Mouse (Mus musculus): ENCODE measurements around the gene Pecam1. TPM values are rescaled to one million over a fixed set of nuclear protein-coding genes. Genes with fewer than 3 reads are reported as not detected.
A peak's percentile ranks its signal among the peaks of the same experiment; 100 is the strongest.
"Not testable (repeated sequence)": the region's sequence is repeated elsewhere in the genome, so short reads cannot be mapped to it uniquely, and the experiment has no call there.

Gene Pecam1
- polyA plus RNA-seq, 1 experiment from 2014 or later = 14.8 TPM

DNA sequence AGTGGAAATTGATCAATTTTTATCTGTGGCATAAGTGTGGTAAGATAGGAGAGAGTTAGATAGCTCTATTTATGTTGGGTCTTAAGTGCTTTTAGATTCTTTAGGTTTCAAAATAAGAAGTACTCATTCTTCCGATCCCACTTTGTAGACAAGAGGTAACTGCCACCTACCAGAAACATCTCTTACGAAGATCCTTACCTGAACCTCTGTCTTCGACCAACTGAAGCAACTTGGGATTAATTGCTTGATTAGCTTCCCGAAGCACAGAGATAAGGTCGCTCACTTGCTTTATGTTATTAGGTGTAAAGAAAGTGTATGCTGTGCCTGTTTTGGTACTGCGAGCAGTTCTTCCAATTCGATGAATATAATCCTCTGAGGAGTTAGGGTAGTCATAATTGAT lies 31.8 kb upstream of the Pecam1 start:
- H3K9me3 ChIP-seq; ATAC-seq (ENCODE audit: low FRiP score); H3K27me3 ChIP-seq; H3K9ac ChIP-seq; H3K4me2 ChIP-seq; H3K27ac ChIP-seq; H3K4me3 ChIP-seq (replicated peaks): not testable (repeated sequence)
- H3K4me1 ChIP-seq = peaks cover 31% of the 10 kb centered on the region
- whole genome bisulfite sequencing = 92% methylated on average over 7 of the region's 7 CpGs
- H3K36me3 ChIP-seq (replicated peaks) = peaks cover 60% of the 10 kb centered on the region

DNA sequence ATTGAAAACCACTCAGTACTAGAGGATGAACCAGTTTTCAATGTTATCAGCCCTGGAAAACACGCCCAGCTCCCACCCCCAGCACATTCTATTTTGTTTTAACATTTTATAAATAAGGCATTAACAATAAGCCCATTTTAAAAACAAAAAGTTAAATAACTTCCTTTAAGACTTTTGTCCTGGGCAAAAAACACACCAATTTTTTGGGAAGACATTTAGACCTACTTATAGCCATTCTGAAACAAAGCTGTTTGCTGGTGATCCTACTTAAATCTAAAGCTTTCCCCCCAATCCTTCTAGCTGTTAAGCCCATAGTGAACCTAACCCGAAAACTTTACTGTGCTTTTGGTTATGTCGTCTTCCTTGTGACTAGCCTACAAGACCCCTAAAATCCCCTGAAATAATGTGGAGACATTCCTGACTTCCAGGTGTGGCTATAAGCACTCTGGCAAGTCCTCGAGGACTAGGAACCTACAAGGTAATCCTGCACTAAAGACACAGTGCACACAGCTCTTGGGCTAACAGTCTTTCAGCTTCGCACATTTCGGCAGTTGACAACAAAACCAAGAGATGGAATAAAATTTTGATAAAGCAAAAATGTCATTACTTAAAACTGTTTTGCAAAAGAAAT lies 30.3 kb upstream of the Pecam1 start:
- H3K4me2 ChIP-seq = no peak overlapping the region
- peaks cover 60% of the 10 kb centered on the region for H3K36me3 ChIP-seq (replicated peaks)
- no peaks in the 10 kb centered on the region for H3K9me3 ChIP-seq
- H3K27me3 ChIP-seq = no peaks in the 10 kb centered on the region
- H3K4me1 ChIP-seq = peaks cover 25% of the 10 kb centered on the region
- WGBS = 77% methylated on average over 6 of the region's 6 CpGs
- no peak overlapping the region for H3K9ac ChIP-seq
- ATAC-seq (ENCODE audit: low FRiP score) = no peak
- H3K27ac ChIP-seq = 0 out of 2 replicates have a peak overlapping the region, but pooled peaks have one; percentile 19
- no peak overlapping the region for H3K4me3 ChIP-seq (replicated peaks)

DNA sequence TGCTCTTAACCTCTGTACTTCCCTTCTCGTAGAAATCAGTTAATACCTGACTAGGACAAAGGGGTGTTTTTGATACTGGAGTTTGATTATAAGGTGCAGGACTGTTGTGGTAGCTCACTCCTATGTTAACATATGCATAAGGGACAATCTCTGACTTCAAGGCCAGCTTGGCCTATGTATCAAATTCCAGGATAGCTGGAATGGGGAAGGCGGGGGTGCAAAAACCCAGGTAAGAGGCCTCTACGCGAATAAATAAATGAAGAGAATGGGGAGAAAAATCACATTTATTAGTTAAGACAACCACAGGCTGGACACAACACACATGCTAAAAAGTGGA lies 29.6 kb upstream of the Pecam1 start:
- H3K4me2 ChIP-seq = peak overlapping the region; percentile 71
- H3K4me3 ChIP-seq (replicated peaks) = no peak overlapping the region
- 69% methylated on average over 4 of the region's 4 CpGs for WGBS
- ATAC-seq (ENCODE audit: low FRiP score) = no peak; the same call in 1 of the 2 replicates
- peaks cover 60% of the 10 kb centered on the region for H3K36me3 ChIP-seq (replicated peaks)
- no peak overlapping the region for H3K9ac ChIP-seq
- no peaks in the 10 kb centered on the region for H3K27me3 ChIP-seq
- peaks cover 18% of the 10 kb centered on the region for H3K4me1 ChIP-seq
- no peaks in the 10 kb centered on the region for H3K9me3 ChIP-seq
- H3K27ac ChIP-seq = peak overlapping the region; percentile 92

DNA sequence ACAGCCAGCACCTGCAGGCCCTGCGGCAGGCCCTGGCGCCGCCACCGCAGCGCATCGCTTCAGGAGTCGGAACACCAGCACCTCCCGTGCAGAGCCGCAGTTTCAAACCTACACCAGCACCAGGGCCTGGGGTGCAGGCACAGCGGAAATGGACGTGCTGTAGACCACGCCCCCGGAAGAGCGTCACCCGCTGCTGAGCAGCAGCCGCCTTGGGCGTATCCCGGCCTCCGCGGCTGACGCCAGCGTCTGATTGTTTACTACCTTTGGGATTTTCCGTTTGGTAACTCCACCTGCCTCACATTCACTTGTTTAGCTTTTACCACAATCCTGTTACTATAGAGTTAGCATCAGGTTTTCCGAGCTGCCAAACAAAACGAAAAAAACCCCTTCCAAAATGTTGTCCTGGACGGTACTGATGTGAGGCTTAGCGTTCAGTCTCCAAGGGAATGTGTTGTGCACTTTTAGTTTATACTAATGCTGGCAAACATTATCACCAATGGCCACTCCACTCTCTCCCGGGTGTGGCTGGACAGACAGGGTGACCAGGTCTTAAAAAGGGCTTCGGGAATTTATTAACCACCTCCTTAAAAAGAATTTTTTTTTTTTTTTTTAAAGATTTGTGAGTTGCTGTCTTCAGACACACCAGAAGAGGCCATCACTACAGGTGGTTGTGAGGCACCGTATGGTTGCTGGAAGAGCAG lies 29.1 kb upstream of the Pecam1 start, which contains the start of gene Polg2:
Polg2 (minus strand) TSS at position 150 of the 701 bp plus-strand sequence.
- 3% methylated on average over 30 of the region's 30 CpGs for WGBS
- peaks cover 60% of the 10 kb centered on the region for H3K36me3 ChIP-seq (replicated peaks)
- peak within 1 kb of the TSS; percentile 92 for H3K27ac ChIP-seq
- H3K4me3 ChIP-seq (replicated peaks) = peak within 1 kb of the TSS; percentile 65
- H3K9me3 ChIP-seq = no peaks in the 10 kb centered on the region
- peaks cover 18% of the 10 kb centered on the region for H3K4me1 ChIP-seq
- no peaks in the 10 kb centered on the region for H3K27me3 ChIP-seq
- H3K9ac ChIP-seq = peak within 1 kb of the TSS; percentile 77
- peak; percentile 98 for ATAC-seq (ENCODE audit: low FRiP score)
- H3K4me2 ChIP-seq = peak within 1 kb of the TSS; percentile 71

DNA sequence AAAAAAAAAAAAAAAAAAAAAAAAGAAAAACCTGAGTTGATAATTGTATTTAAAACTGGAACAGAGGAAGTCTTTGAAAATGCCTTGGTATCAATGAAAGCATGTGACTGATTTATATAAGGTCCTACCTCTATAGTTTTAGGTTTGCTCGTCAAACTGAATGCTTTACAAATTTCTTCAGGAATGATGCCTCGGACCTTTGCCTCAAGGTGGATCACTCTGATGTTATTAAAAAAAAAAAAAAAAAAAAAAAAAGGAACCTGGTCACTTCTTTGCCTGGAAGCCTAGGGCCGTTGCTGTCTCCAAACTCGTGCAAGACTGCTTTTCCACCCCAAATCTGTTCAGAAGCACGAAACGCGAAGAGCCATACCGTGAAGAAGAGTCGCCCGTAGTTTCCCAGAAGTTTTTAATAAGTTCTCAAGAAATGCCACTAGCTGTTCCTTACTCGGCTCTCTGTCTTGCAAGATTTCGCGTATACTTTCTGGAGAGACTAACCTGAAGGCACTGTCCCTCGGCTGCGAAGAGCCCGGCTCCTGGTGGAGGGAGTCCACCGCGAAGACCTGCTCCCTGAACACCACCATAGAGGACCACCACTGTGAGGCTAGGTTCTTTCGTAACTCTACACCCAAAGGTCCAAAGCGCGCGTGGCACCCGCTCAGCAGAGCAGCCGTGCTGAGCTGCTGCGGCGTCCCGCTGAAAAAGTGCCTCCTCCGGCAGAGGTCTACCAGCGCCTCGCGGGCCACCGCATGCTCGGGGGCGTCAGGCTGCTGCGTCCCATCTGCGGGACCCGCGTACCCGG lies 28.4 kb upstream of the Pecam1 start:
- peak overlapping the region; percentile 77 for H3K9ac ChIP-seq
- 3% methylated on average over 39 of the region's 39 CpGs for WGBS
- peak overlapping the region; percentile 92 for H3K27ac ChIP-seq
- ATAC-seq (ENCODE audit: low FRiP score) = no peak; the same call in 1 of the 2 replicates
- H3K27me3 ChIP-seq = no peaks in the 10 kb centered on the region
- H3K4me3 ChIP-seq (replicated peaks) = peak overlapping the region; percentile 65
- H3K36me3 ChIP-seq (replicated peaks) = peaks cover 60% of the 10 kb centered on the region
- peaks cover 16% of the 10 kb centered on the region for H3K4me1 ChIP-seq
- no peaks in the 10 kb centered on the region for H3K9me3 ChIP-seq
- peak overlapping the region; percentile 71 for H3K4me2 ChIP-seq

DNA sequence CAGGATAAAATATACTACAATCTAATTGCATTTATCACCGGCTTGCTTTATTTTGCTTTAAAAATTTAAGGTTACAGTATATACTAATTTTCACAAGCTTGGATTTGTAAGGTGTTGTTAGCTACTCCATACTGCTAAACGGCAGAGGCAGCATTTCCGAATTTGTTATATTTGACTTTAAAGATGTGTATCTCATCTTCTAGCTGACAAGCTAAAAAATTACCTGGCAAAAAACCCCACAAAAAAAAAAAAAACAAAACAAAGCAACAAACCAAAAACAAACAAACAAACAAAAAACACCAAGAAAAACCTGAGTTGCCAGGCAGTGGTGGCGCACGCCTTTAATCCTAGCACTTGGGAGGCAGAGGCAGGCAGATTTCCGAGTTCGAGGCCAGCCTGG lies 27.7 kb upstream of the Pecam1 start:
- peaks cover 60% of the 10 kb centered on the region for H3K36me3 ChIP-seq (replicated peaks)
- no peak overlapping the region for H3K9ac ChIP-seq
- H3K27ac ChIP-seq = no peak overlapping the region
- no peaks in the 10 kb centered on the region for H3K27me3 ChIP-seq
- ATAC-seq (ENCODE audit: low FRiP score) = no peak
- H3K4me2 ChIP-seq = peak overlapping the region; percentile 71; the same call in 1 of the 2 replicates
- H3K9me3 ChIP-seq = no peaks in the 10 kb centered on the region
- peaks cover 12% of the 10 kb centered on the region; the same call in 1 of the 2 replicates for H3K4me1 ChIP-seq
- WGBS = 94% methylated on average over 7 of the region's 7 CpGs
- no peak overlapping the region for H3K4me3 ChIP-seq (replicated peaks)

DNA sequence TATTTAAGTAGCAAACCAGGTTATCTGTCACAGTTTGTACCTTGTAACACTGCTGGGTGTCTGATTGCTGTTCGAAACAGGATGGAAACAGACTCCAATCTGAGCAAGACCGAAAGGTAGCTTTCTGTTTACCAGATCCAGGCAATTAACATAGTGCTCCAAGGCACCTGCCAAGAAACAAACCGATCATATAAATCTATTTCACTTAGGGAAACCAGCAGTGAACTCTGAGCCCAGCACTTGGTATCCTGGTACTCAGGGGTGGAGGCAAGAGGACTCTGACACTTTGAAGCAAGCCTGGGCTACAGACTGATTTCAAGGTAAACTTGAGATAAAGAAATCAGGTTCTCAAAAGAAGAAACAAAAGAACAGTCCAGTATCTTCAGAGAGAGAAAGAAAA lies 27.0 kb upstream of the Pecam1 start:
- Histone ChIP-seq H3K9ac (no peak overlapping the region), H3K4me3 (replicated peaks) (no peak overlapping the region), H3K9me3 (no peaks in the 10 kb centered on the region), H3K36me3 (replicated peaks) (peaks cover 60% of the 10 kb centered on the region), H3K27me3 (no peaks in the 10 kb centered on the region), H3K27ac (no peak overlapping the region), H3K4me1 (peaks cover 12% of the 10 kb centered on the region; the same call in 1 of the 2 replicates), H3K4me2 (no peak overlapping the region)
- ATAC-seq (ENCODE audit: low FRiP score) = no peak
- WGBS = 89% methylated on average over 3 of the region's 3 CpGs

DNA sequence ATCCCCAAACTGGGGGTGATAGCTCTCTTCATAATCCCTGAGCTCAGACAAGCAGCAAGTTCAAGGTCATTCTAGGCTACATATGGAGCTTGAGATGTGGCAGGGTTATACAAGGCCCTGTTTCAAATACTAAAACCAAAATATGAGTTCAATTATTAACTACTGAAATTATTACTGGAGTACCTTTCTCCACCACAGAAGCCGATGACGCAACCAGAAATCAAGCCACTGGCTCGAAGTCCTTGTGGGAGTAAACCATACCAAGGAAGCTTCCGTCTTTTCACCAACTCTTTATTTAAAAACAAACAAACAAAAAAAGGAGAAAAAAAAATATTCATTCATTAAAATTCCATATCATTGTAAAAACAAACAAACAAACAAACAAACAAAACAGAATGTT lies 26.5 kb upstream of the Pecam1 start:
- no peaks in the 10 kb centered on the region for H3K9me3 ChIP-seq
- no peaks in the 10 kb centered on the region for H3K27me3 ChIP-seq
- no peak overlapping the region for H3K9ac ChIP-seq
- H3K4me2 ChIP-seq = no peak overlapping the region
- peaks cover 12% of the 10 kb centered on the region; the same call in 1 of the 2 replicates for H3K4me1 ChIP-seq
- WGBS = 98% methylated on average over 4 of the region's 4 CpGs
- no peak overlapping the region for H3K4me3 ChIP-seq (replicated peaks)
- H3K27ac ChIP-seq = no peak overlapping the region
- peaks cover 60% of the 10 kb centered on the region for H3K36me3 ChIP-seq (replicated peaks)
- ATAC-seq (ENCODE audit: low FRiP score) = no peak

DNA sequence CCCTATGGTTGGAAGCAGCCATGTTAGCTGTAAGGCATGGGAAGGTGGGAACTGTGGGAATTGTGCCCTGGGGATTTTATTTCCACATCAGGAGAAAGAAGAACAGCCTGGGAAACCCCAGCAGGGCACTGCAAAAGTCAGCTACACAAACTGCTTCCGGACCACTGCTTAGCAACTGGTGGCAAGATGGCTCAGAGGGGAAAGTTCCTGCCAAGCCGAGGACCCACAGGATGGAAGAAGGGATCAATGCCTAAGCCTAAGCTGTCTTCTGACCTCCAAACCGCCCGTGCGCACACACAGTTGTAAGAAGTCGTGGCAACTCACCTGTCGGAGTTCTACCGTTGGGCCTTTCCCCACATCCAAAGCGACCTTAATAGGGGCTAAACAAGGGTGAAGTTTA lies 22.6 kb upstream of the Pecam1 start:
- H3K9me3 ChIP-seq = no peaks in the 10 kb centered on the region
- no peak overlapping the region for H3K27ac ChIP-seq
- H3K9ac ChIP-seq = no peak overlapping the region
- no peak for ATAC-seq (ENCODE audit: low FRiP score)
- H3K4me2 ChIP-seq = no peak overlapping the region
- H3K4me3 ChIP-seq (replicated peaks) = no peak overlapping the region
- H3K4me1 ChIP-seq = peaks cover 4% of the 10 kb centered on the region; the same call in 1 of the 2 replicates
- WGBS = 92% methylated on average over 9 of the region's 9 CpGs
- H3K27me3 ChIP-seq = no peaks in the 10 kb centered on the region
- H3K36me3 ChIP-seq (replicated peaks) = peaks cover 73% of the 10 kb centered on the region

DNA sequence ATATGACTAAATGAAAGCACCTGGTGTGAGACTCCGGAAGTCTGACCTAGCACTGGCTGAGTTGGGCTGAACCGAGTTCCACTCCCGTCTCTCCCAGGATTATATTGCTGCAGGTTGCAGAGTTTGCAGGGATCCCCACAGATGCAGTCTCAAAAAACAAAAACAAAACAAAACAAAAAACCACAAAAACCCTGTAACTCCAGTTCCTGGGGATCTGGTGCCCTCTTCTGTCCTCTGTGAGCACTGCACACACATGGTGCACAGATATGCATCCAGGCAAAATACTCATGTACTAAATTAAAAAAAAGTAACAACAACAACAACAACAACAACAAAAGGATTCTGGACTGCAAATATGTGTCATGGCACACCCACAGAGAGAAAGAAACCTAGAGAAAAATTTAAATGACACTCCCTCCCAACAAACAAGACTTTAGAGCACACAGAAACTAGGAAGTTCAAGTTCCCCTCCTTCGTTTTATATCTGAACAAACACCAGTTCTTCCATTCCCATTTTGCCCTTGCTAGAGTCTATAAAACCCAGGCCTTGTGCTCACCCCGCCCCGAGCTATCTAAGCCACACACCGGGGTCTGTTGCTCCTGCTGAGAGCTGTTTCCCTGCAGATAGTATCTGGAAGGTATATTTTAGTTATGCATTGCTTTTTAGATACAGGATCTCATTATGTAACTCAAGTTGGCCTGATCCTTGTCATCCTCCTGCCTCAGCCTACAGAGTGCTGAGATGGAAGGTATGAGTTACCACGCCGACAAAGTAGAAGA lies 20.0 kb upstream of the Pecam1 start:
- H3K27me3 ChIP-seq = no peaks in the 10 kb centered on the region
- ATAC-seq (ENCODE audit: low FRiP score) = no peak
- peaks cover 85% of the 10 kb centered on the region for H3K36me3 ChIP-seq (replicated peaks)
- no peaks in the 10 kb centered on the region for H3K4me1 ChIP-seq
- no peak overlapping the region for H3K27ac ChIP-seq
- H3K4me2 ChIP-seq = no peak overlapping the region
- no peaks in the 10 kb centered on the region for H3K9me3 ChIP-seq
- no peak overlapping the region for H3K9ac ChIP-seq
- no peak overlapping the region for H3K4me3 ChIP-seq (replicated peaks)
- 97% methylated on average over 9 of the region's 9 CpGs for WGBS

DNA sequence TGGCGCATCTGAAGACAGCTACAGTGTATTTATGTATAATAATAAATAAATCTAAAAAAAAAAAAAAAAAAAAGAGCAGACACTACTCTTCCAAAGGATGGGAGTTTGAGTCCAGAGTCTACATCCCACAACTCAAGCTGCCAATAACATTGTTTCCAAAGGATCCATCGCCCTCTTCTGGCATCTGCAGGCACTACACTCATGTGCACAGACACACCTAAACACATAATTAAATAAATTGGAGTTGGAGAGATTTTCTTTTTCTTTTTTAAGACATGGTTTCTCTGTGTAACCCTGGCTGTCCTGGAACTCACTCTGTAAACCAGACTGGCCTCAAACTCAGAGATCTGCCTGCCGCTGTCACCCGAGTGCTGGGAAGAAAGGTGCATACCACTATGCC lies 17.1 kb upstream of the Pecam1 start:
- peaks cover 62% of the 10 kb centered on the region for H3K36me3 ChIP-seq (replicated peaks)
- 93% methylated on average over 4 of the region's 4 CpGs for WGBS
- no peaks in the 10 kb centered on the region for H3K9me3 ChIP-seq
- no peak overlapping the region for H3K9ac ChIP-seq
- no peak for ATAC-seq (ENCODE audit: low FRiP score)
- no peak overlapping the region for H3K4me2 ChIP-seq
- H3K4me3 ChIP-seq (replicated peaks) = no peak overlapping the region
- no peak overlapping the region for H3K27ac ChIP-seq
- peaks cover 4% of the 10 kb centered on the region; the same call in 1 of the 2 replicates for H3K4me1 ChIP-seq
- no peaks in the 10 kb centered on the region for H3K27me3 ChIP-seq
